Mouse (Mus musculus) E14TG2a.4 (cell line): ENCODE data around the gene Pdgfd.

Source experiments
- H3K27me3 ChIP-seq: 2 replicates; pipeline ENCODE4 v1.6.1; 2014; ENCODE audit warnings: low read length, control low read depth; ENCODE audit not compliant: insufficient read depth
- H3K36me3 ChIP-seq: 2 replicates; pipeline ENCODE4 v1.6.1; 2014; ENCODE audit warnings: low read length, control low read depth; ENCODE audit not compliant: insufficient read depth
- H3K4me1 ChIP-seq: replicated peaks from 2 replicates; pipeline ENCODE4 v1.6.1; 2014; ENCODE audit warnings: low read depth, low read length, control low read depth
- H3K4me3 ChIP-seq: replicated peaks from 2 replicates; pipeline ENCODE4 v1.5.1; 2014; ENCODE audit warnings: mild to moderate bottlenecking, low read length
- H3K9me3 ChIP-seq: 2 replicates; pipeline ENCODE4 v1.6.1; 2014; ENCODE audit warnings: low read length, control low read depth
- CTCF ChIP-seq: conservative IDR thresholded peaks from 2 replicates; pipeline ENCODE4 v1.5.1; 2014; ENCODE audit warnings: low read length
- NANOG ChIP-seq: IDR thresholded peaks from 2 replicates; pipeline ENCODE4 v1.6.1; 2014; ENCODE audit warnings: borderline replicate concordance, low read length, mixed read lengths
- POU5F1 ChIP-seq: IDR thresholded peaks from 2 replicates; pipeline ENCODE4 v1.6.1; 2014; ENCODE audit warnings: low read length, borderline replicate concordance

Gene Pdgfd

DNA sequence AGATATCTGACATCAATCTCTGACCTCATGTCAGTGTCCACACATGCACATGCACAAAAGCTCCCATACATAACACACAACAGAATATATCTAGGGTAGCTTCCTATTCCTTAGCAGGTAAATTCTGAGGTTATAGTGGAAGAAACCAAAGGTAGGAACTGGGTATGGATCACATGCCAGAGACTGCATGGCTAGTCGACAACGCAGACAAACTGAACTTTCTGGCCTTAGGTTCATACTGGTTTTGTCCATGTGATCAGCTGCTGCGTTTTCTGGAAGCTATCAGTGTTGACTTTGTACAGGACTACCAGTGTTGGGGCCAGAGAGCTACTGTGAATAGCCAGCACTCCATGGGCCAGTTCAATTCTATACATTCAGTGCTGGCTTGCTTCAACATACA lies 170.0 kb downstream of the Pdgfd start:
- TF ChIP-seq POU5F1 (no peak), NANOG (no peak), CTCF (no peak)
- Histone ChIP-seq H3K36me3 (no peaks in the 10 kb centered on the region), H3K4me3 (no peak overlapping the region), H3K9me3 (no peaks in the 10 kb centered on the region), H3K27me3 (no peaks in the 10 kb centered on the region), H3K4me1 (no peaks in the 10 kb centered on the region)

DNA sequence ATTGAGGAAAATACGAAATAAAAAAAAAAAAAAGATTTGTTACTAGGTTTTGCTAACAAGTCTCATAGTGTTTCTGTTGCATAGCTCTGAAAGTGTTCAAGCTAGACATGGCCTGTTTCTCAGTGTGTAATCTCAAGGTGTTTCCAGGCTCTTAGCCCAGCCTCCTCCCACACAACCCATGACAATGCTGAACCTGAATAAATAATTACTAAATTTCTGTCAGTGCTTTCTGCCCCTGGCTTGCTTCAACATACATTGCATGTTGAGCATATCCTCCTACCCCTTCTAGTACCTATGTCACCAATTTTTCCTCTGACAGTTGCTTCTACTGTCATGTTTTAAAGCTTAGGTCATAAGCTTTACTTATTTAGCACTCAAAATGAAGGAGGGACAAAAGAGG lies 171.0 kb downstream of the Pdgfd start:
- no peaks in the 10 kb centered on the region for H3K9me3 ChIP-seq
- TF ChIP-seq CTCF (no peak), NANOG (no peak), POU5F1 (no peak)
- H3K36me3 ChIP-seq = no peaks in the 10 kb centered on the region
- no peaks in the 10 kb centered on the region for H3K4me1 ChIP-seq
- no peaks in the 10 kb centered on the region for H3K27me3 ChIP-seq
- no peak overlapping the region for H3K4me3 ChIP-seq

DNA sequence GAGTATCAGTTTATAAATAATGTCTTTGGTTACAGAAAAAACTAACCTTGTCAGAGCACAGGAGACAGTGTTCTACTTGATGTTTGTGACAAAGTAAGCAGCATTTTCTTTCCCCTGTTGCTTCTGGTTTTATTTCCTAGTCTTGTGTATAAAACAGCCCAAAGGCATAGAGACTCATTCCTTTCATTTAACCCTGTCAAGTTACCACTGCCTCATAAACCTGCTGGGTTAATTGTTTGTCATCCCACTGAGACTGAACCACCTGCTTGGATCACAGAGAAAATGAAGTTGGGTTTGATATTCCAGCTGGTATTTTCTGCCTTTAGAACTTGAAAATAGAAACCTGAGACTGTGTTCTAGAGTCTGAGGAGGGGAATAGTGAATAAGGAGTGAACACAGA lies 172.4 kb downstream of the Pdgfd start:
- Histone ChIP-seq H3K9me3 (no peaks in the 10 kb centered on the region), H3K27me3 (no peaks in the 10 kb centered on the region), H3K36me3 (no peaks in the 10 kb centered on the region), H3K4me3 (no peak overlapping the region), H3K4me1 (no peaks in the 10 kb centered on the region)
- no peak for TF ChIP-seq CTCF
- TF ChIP-seq POU5F1 = no peak
- TF ChIP-seq NANOG = no peak

DNA sequence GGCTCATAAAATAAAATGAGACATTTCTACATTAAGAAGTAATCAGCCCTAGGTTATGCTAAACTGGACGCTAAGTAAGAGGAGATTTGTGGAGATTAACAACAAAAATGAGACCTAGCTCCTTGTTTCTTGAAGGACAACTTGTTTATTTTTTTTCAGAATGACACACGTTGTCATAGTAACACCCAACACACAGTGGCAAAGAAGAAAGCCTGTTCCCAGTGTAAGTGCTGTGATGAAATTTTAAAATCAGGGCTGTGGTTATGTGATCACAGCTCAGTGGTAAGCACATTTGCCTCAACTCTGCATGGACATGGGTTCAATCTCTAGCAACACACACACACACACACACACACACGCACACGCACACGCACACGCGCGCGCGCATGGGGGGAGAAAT lies 174.5 kb downstream of the Pdgfd start:
- no peaks in the 10 kb centered on the region for H3K4me1 ChIP-seq
- H3K9me3 ChIP-seq = no peaks in the 10 kb centered on the region
- H3K27me3 ChIP-seq = no peaks in the 10 kb centered on the region
- H3K36me3 ChIP-seq = no peaks in the 10 kb centered on the region
- no peak overlapping the region for H3K4me3 ChIP-seq
- TF ChIP-seq NANOG (no peak), POU5F1 (no peak), CTCF (no peak)

DNA sequence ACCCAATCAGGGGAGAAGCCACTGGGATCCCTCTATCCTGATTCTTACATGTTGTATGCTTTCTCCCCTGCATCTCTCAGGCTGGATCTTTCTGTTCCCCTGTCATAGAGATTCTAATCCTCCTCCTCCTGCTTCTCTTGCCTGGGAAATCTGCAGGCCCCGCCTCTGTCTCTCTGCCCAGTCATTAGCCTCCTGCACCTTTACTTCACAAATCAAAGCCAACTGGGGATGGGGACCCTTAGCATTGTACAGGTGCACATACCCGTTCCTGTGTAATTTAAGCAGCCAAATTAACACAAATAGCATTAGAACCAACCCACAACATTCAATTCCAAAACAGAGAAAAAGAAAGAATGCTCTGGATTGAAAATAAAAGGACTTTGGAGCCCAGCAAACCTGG lies 176.1 kb downstream of the Pdgfd start:
- Histone ChIP-seq H3K9me3 (no peaks in the 10 kb centered on the region), H3K4me1 (no peaks in the 10 kb centered on the region), H3K4me3 (no peak overlapping the region), H3K27me3 (no peaks in the 10 kb centered on the region), H3K36me3 (no peaks in the 10 kb centered on the region)
- no peak for TF ChIP-seq NANOG
- TF ChIP-seq CTCF = no peak
- TF ChIP-seq POU5F1 = no peak

DNA sequence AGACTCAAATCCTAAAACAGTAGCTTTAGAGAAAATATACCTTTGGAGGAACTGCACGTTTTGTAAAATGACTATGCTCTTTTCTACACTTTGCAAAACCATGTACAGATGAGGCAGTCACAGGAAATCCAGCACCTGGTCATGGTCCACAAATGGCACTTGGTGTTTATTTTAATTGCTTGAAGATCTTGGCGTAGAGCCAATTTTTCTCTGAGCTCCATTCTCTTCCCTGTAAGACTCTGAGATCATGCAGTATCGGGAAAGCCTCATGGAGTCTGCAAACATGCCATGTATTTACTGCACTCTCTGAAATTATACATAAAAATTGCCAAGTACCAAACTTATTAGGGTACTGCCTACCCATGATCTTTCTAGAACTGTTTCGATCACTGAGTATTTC lies 176.5 kb downstream of the Pdgfd start:
- TF ChIP-seq CTCF = no peak
- no peak for TF ChIP-seq POU5F1
- TF ChIP-seq NANOG = no peak
- Histone ChIP-seq H3K9me3 (no peaks in the 10 kb centered on the region), H3K4me3 (no peak overlapping the region), H3K4me1 (no peaks in the 10 kb centered on the region), H3K27me3 (no peaks in the 10 kb centered on the region), H3K36me3 (no peaks in the 10 kb centered on the region)

DNA sequence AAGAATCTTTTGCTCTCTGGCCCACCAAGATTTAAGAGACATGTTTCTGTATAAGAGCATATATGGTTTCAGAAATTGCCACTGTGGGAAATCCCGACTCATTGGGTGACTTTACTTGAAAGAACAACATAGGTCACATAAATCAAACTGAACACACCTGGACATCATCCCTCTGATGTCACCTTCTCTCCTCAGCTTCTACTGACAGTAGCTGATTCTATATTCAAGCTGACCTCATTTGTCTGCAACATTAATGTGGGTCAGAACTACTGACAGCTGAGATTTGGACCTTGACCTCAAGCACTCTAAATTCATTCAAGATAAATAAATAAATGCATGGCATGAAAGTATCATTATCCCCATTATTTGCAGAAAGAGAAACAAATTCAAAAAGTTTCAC lies 177.0 kb downstream of the Pdgfd start:
- Histone ChIP-seq H3K4me3 (no peak overlapping the region), H3K4me1 (no peaks in the 10 kb centered on the region), H3K9me3 (no peaks in the 10 kb centered on the region), H3K36me3 (no peaks in the 10 kb centered on the region), H3K27me3 (no peaks in the 10 kb centered on the region)
- TF ChIP-seq POU5F1 (no peak), NANOG (no peak), CTCF (no peak)

DNA sequence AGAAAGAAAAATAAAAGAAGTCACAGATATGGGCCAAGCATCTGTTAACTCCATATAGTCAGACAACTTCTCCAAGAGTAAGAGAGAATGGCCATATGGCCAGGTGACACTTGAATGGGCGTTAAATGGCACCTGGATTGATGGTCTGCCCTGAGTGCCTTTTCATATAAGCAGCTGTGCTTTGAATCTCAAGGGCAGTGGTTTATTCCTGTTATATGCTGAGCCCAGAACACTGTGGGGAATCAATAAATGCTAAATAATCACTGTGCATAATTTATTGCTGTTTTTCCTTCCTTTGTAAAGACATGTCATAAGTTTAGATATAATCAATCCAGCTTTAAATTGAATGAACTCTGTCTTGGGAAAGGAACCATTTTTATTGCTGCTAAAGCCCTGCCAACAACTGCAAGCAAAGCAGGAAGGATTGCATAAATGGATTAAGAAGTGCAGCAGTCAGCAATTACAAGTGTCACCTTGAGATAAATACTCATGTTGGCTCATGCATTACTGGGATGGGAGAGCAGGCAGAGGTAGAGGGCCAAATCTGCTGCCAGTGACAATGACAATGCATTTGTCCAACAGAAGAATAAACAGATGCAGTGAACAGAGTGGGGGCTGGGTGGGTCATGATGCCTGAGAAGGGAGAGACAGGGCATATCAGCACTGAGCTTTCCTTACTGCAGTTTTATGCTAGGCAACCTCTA lies 185.0 kb downstream of the Pdgfd start:
- H3K27me3 ChIP-seq = no peaks in the 10 kb centered on the region
- TF ChIP-seq CTCF (no peak), NANOG (no peak), POU5F1 (no peak)

DNA sequence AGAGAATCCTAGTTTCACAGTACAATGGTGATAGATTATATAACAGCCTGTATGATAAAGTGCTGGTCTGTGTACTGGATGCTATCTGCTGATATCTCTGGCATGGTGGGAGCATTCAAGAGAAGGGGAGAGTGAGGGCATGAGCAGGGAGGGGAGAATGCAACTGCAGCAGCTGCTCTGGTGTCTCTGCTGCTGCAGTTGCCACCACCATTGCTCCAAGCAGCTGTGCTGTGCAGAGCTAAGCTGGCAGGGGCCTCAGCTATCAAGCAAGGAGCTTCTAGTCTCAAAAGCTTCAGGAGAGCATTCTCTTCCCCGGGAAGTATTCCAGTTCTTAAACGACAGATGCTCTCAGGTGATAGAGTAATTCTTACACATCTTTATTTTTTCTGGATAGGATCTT lies 192.4 kb downstream of the Pdgfd start:
- no peak overlapping the region for H3K4me3 ChIP-seq
- H3K4me1 ChIP-seq = no peaks in the 10 kb centered on the region
- no peaks in the 10 kb centered on the region for H3K27me3 ChIP-seq
- H3K9me3 ChIP-seq = no peaks in the 10 kb centered on the region
- no peaks in the 10 kb centered on the region for H3K36me3 ChIP-seq
- no peak for TF ChIP-seq NANOG
- TF ChIP-seq POU5F1 = no peak
- TF ChIP-seq CTCF = no peak

More for the DNA sequence above, 185.0 kb downstream of the Pdgfd start:
- Histone ChIP-seq H3K36me3 (no peaks in the 10 kb centered on the region), H3K4me1 (no peaks in the 10 kb centered on the region), H3K4me3 (no peak overlapping the region), H3K9me3 (peaks cover 10% of the 10 kb centered on the region)
